Mouse (Mus musculus) thymus, adult 2 months (tissue): Measurements from ENCODE around the gene Gtf2a1.

ENCODE experiments used
- CTCF ChIP-seq: fragments of 200-500 bp; IDR thresholded peaks from 2 replicates; pipeline ENCODE4 v1.5.1; 2012; ENCODE audit warnings: mild to moderate bottlenecking, control low read depth, low read length, moderate library complexity, borderline replicate concordance; ENCODE audit not compliant: control insufficient read depth, poor library complexity, insufficient read depth; ENCODE audit errors: extremely low read depth
- POLR2A ChIP-seq: fragments of 200-500 bp; IDR thresholded peaks from 2 replicates; pipeline ENCODE4 v1.6.1; 2012; ENCODE audit warnings: mild to moderate bottlenecking, low read length, control low read depth, moderate library complexity; ENCODE audit not compliant: control insufficient read depth, poor library complexity, insufficient read depth; ENCODE audit errors: extremely low read depth

GRCm38 (mm10) chr12:91511766-91512165, 78.5 kb downstream of the Gtf2a1 start:
- TF ChIP-seq POLR2A (no peak), CTCF (no peak)
